Mouse (Mus musculus) kidney, adult 2 months (tissue): ENCODE measurements around the gene Ric3.

ENCODE experiments used
- CTCF ChIP-seq: fragments of 200-500 bp; conservative IDR thresholded peaks from 2 replicates; pipeline ENCODE4 v1.5.1; 2011; ENCODE audit warnings: low read depth, mild to moderate bottlenecking, control low read depth, low read length, moderate library complexity, mixed read lengths; ENCODE audit not compliant: insufficient read depth, insufficient read length
- POLR2A ChIP-seq: fragments of 200-500 bp; IDR thresholded peaks from one replicate; pipeline ENCODE4 v1.6.1; 2011; ENCODE audit warnings: low read depth, low read length, control low read depth

- TF ChIP-seq CTCF (no peak), POLR2A (no peak)
Measured at GRCm38 (mm10) chr7:109014851-109015250, 68.3 kb downstream of the Ric3 start.
